Mouse (Mus musculus) embryonic facial prominence, embryonic 11.5 days (tissue): ENCODE results near the gene Il2rb. TPM values are rescaled to one million over a fixed set of nuclear protein-coding genes. Genes with fewer than 3 reads are reported as not detected.

ENCODE experiments used
- ATAC-seq: fragments of 200-750 bp; cut with Nextera tagmentation; replicated peaks from 2 replicates; pipeline ENCODE4 v1.8.0; 2017; ENCODE audit warnings: low read depth; ENCODE audit not compliant: insufficient number of reproducible peaks, low FRiP score, low TSS enrichment
- DNase-seq: peaks from one replicate; pipeline ENCODE4 v3.0.0-alpha.2; 2015; ENCODE audit warnings: low spot score
- H3K27ac ChIP-seq: fragments of 300-500 bp; sonication (generic); replicated peaks from 2 replicates; pipeline ENCODE4 v1.5.1; 2014; ENCODE audit warnings: mild to moderate bottlenecking, low read depth, low read length, control low read depth
- H3K27me3 ChIP-seq: fragments of 300-500 bp; sonication (generic); 2 replicates; pipeline ENCODE4 v1.6.1; 2014; ENCODE audit warnings: mild to moderate bottlenecking, low read length, moderate library complexity, mixed read lengths; ENCODE audit not compliant: control insufficient read depth, insufficient read depth
- H3K36me3 ChIP-seq: fragments of 300-500 bp; sonication (generic); replicated peaks from 2 replicates; pipeline ENCODE4 v1.6.1; 2014; ENCODE audit warnings: low read depth, mild to moderate bottlenecking, low read length, moderate library complexity, mixed read lengths; ENCODE audit not compliant: control insufficient read depth, insufficient read depth
- H3K4me1 ChIP-seq: fragments of 300-500 bp; sonication (generic); 2 replicates; pipeline ENCODE4 v1.6.1; 2014; ENCODE audit warnings: low read length, mixed read lengths; ENCODE audit not compliant: control insufficient read depth, insufficient read depth
- H3K4me2 ChIP-seq: fragments of 300-500 bp; sonication (generic); 2 replicates; pipeline ENCODE4 v1.6.1; 2014; ENCODE audit warnings: low read depth, mild to moderate bottlenecking, control low read depth, low read length, moderate library complexity
- H3K4me3 ChIP-seq: fragments of 300-500 bp; sonication (generic); 2 replicates; pipeline ENCODE4 v1.5.1; 2014; ENCODE audit warnings: low read depth, low read length, control low read depth
- H3K9ac ChIP-seq: fragments of 300-500 bp; sonication (generic); replicated peaks from 2 replicates; pipeline ENCODE4 v1.6.1; 2014; ENCODE audit warnings: mild to moderate bottlenecking, control low read depth, low read length
- H3K9me3 ChIP-seq: fragments of 300-500 bp; sonication (generic); replicated peaks from 2 replicates; pipeline ENCODE4 v1.6.1; 2016; ENCODE audit warnings: mild to moderate bottlenecking, low read length, inconsistent platforms, mixed read lengths; ENCODE audit not compliant: control insufficient read depth
- WGBS: fragments of 180-500 bp; shearing (Covaris S2); extraction: QIAGEN DNeasy Blood & Tissue Kit; methylation state at CpG from one replicate; pipeline ENCODE4 v1.1.7; 2014; 5-methylcytosine and 5-hydroxymethylcytosine counted together
- polyA plus RNA-seq: library from polyadenylated mRNA; unstranded; fragments of >200 nt; fragmentation: Nextera tagmentation; extraction: Ambion mirVana; gene quantifications from 2 replicates; pipeline ENCODE4 v1.2.1, GENCODE M21; 2014

Il2rb gene
- polyA plus RNA-seq, 1 experiment from 2014 or later = 0.17 TPM

DNA sequence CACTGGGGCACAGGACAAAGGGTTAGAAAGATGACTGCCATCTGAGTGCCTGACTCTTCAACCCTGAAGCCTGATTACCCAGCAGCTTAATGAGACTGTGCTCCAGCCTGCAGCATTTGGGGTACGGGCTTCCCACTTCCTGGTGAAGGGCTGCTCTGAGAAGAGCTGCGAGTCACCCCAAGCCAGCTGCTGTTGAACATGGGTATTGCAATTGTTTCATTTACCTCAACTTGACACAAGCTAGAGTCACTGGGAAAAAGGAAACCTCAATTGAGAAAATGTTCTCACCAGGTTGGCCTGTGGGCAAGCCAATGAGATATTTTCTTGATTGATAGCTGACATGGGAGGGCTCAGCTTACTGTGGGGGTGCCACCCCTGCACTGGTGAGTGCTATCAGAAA, 32.1 kb downstream of the Il2rb start:
- Histone ChIP-seq H3K4me3 (no peak overlapping the region), H3K27ac (no peak overlapping the region), H3K9ac (no peak overlapping the region), H3K4me2 (no peak overlapping the region), H3K27me3 (no peaks in the 10 kb centered on the region), H3K9me3 (no peaks in the 10 kb centered on the region), H3K4me1 (no peaks in the 10 kb centered on the region), H3K36me3 (no peaks in the 10 kb centered on the region)
- WGBS = 84% methylated on average over 2 of the region's 2 CpGs
- ATAC-seq = no peak
- no peak for DNase-seq

DNA sequence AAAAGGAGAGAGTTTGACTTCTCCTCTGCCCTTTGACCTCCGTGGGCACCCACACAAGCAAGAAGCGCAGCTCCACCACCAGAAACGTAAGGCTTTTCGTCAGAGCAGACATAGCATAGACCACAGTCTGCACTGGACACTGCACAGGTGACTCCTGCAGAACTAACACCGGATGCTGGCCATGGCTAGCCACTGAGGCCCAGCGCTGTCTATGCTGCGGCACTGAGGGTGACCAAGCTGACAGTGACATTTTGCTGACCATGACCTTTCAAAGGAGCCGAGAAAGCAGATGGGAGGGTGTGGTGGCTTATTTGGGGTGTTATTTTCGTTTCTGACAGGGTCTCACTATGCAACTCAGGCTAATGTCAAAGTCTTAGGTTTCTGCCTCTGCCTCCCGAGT, 37.9 kb downstream of the Il2rb start:
- no peak for ATAC-seq
- Histone ChIP-seq H3K27ac (no peak overlapping the region), H3K9me3 (no peaks in the 10 kb centered on the region), H3K9ac (no peak overlapping the region), H3K27me3 (no peaks in the 10 kb centered on the region), H3K4me3 (no peak overlapping the region), H3K4me1 (no peaks in the 10 kb centered on the region), H3K4me2 (no peak overlapping the region), H3K36me3 (no peaks in the 10 kb centered on the region)
- 79% methylated on average over 10 of the region's 10 CpGs for WGBS
- no peak for DNase-seq

GRCm38 (mm10) chr15:78456051-78456450, 39.0 kb downstream of the Il2rb start:
- WGBS = 39% methylated on average over 7 of the region's 7 CpGs
- no peaks in the 10 kb centered on the region for H3K4me1 ChIP-seq
- no peak for ATAC-seq

DNA sequence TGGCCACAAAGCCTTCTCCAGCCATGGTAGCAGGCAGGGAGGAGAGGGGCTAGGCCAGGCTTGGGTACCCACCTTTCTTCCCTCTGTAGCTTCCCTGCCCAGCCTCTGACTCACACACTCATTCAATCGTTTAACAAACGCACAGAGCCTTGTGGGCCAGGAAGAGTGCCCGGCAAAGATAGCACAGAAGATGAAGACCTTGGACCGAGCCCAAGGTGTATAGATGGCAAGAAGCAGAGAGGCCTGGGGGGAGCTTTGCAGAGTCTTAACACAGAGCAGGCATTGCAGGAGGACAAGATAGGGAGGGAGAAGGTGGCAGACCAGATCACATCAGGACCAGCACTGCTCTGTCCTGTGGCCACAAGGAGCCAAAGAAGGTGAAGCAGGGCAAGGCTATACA, 39.9 kb downstream of the Il2rb start:
- 79% methylated on average over 4 of the region's 4 CpGs for WGBS
- ATAC-seq = no peak

More at GRCm38 (mm10) chr15:78456051-78456450, 39.0 kb downstream of the Il2rb start:
- H3K9ac ChIP-seq = no peak overlapping the region
- no peak overlapping the region for H3K27ac ChIP-seq
- no peak overlapping the region for H3K4me2 ChIP-seq
- H3K36me3 ChIP-seq = no peaks in the 10 kb centered on the region
- H3K4me3 ChIP-seq = no peak overlapping the region
- H3K27me3 ChIP-seq = no peaks in the 10 kb centered on the region
- no peaks in the 10 kb centered on the region for H3K9me3 ChIP-seq
- no peak for DNase-seq

GRCm38 (mm10) chr15:78452929-78453328, 42.1 kb downstream of the Il2rb start:
- no peaks in the 10 kb centered on the region for H3K4me1 ChIP-seq

More for the DNA sequence above, 39.9 kb downstream of the Il2rb start:
- Histone ChIP-seq H3K4me2 (no peak overlapping the region), H3K4me3 (no peak overlapping the region), H3K27ac (no peak overlapping the region), H3K27me3 (no peaks in the 10 kb centered on the region), H3K36me3 (no peaks in the 10 kb centered on the region), H3K9me3 (no peaks in the 10 kb centered on the region), H3K9ac (no peak overlapping the region), H3K4me1 (no peaks in the 10 kb centered on the region)
- DNase-seq = no peak

GRCm38 (mm10) chr15:78451201-78451600, 43.9 kb downstream of the Il2rb start:
- Histone ChIP-seq H3K36me3 (no peaks in the 10 kb centered on the region), H3K27me3 (no peaks in the 10 kb centered on the region), H3K9ac (no peak overlapping the region), H3K4me2 (no peak overlapping the region), H3K27ac (no peak overlapping the region), H3K9me3 (no peaks in the 10 kb centered on the region), H3K4me3 (no peak overlapping the region), H3K4me1 (no peaks in the 10 kb centered on the region; the same call in 1 of the 2 replicates)
- WGBS = 97% methylated on average over 2 of the region's 2 CpGs
- ATAC-seq (no peak), DNase-seq (no peak)

More at GRCm38 (mm10) chr15:78452929-78453328, 42.1 kb downstream of the Il2rb start:
- Histone ChIP-seq H3K4me2 (no peak overlapping the region), H3K27me3 (no peaks in the 10 kb centered on the region), H3K9ac (no peak overlapping the region), H3K4me3 (no peak overlapping the region), H3K36me3 (no peaks in the 10 kb centered on the region), H3K27ac (no peak overlapping the region), H3K9me3 (no peaks in the 10 kb centered on the region)
- no peak for DNase-seq
- no peak for ATAC-seq
- WGBS = 87% methylated on average over 3 of the region's 3 CpGs

DNA sequence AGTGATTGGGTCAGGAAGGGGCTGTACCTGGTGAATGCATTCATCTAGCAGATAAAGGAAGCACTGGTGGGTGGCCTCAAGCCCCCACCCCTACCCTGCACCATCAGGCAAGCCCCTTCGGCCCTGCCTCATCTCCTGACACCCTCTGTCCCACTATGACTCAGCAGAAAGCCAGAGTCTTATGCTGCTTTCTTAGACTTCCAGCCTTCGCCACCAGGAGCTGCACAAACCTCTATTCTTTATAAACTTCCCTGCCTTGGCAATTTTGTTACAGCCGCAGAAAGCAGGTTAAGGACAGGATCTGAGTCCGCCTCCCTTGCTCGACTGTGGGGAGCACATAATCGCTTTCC, 44.7 kb downstream of the Il2rb start:
- Histone ChIP-seq H3K4me1 (no peaks in the 10 kb centered on the region; the same call in 1 of the 2 replicates), H3K36me3 (no peaks in the 10 kb centered on the region), H3K4me3 (no peak overlapping the region), H3K27ac (no peak overlapping the region), H3K9me3 (no peaks in the 10 kb centered on the region), H3K9ac (no peak overlapping the region), H3K27me3 (no peaks in the 10 kb centered on the region), H3K4me2 (no peak overlapping the region)
- WGBS = 87% methylated on average over 6 of the region's 6 CpGs
- no peak for DNase-seq
- ATAC-seq = no peak

DNA sequence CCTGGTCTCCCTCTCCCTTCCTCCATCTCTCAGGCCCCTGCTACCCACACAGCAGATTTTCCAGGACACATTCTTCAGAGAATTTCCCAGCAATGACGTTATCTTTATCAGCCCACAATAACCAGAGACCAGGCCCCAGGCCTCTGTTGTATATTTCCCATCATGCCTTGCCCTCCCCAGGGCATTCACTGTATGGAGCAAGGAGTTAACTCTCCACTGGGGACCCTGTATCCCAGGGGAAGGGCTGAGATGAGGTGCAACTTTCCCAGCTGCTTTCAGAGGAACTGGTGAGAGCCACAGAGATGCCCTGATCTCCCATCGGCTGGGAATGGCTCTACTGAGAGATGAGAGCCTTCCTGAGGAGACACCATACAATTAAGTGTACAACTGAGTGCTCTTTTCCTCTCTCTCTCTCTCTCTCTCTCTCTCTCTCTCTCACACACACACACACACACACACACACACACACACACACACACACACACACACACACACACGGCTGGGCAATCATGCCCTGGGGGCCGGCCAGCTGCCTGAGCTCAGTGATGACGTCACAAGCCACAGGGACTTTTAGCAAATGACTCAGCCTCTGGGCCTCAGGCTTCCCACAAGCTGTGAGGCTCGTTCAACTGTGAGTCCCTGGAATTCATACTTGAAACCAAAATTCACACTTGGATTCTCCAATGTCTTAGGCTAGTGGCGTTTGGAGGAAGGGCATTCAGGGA, 45.2 kb downstream of the Il2rb start:
- peak; percentile 53 for DNase-seq
- H3K27ac ChIP-seq = no peak overlapping the region

More for the DNA sequence above, 45.2 kb downstream of the Il2rb start:
- WGBS = 39% methylated on average over 7 of the region's 7 CpGs
- H3K4me1 ChIP-seq = no peaks in the 10 kb centered on the region; the same call in 1 of the 2 replicates
- H3K4me3 ChIP-seq = no peak overlapping the region
- 0 out of 2 replicates have a peak overlapping the region, but pooled peaks have one; percentile 9 for H3K9ac ChIP-seq
- no peak for ATAC-seq
- no peak overlapping the region for H3K4me2 ChIP-seq
- H3K27me3 ChIP-seq = no peaks in the 10 kb centered on the region
- H3K36me3 ChIP-seq = no peaks in the 10 kb centered on the region
- no peaks in the 10 kb centered on the region for H3K9me3 ChIP-seq
